Mouse (Mus musculus) layer of hippocampus, adult 11-12 months (tissue): ENCODE measurements at regions not wholly inside any gene's neighbourhood (a gene's known extent, or its start where the extent isn't known, plus 50 kb on each side); places are given as distances from the start of the nearest gene placed in this dataset.

ENCODE experiments used
- DNase-seq: peaks from one replicate; pipeline ENCODE4 v3.0.0; 2022; ENCODE audit warnings: low spot score

GRCm38 (mm10) chr7:70834787-70835461, 468.4 kb upstream of the Nr2f2 start:
- DNase-seq, result no peak

DNA sequence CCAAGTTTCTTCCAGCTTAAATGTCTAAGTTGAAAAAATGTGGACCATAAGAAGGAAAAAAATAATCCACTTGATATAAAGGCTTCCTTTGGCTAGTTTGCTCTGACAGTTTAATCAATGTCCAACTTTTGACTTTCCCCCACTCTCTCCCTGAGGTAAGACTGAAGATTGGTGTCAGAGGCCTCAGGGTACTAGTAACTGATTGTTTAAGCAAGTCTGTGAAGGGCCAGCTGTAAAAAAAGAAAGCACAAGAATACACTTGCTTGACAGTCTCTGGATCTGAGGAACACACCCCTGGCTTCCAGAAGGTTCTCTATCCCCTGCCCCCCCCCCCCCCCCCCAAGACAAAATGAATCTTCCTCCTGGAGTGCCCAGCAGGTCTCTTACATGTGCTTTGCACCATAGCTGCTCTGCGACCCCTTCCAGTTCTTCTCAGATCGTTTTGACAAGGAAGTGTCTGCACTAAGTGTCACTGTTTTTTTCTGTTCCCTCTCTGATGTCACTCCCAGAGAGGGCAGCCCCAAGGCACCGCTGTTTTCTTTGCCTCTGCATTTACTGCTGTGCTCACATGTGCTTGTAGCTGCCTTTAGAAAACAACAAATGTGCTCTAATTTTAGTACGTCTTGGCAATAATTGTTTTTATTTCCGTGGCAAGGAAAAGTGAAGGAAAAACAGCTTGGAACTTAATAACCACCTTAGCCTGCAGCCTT, 462.1 kb upstream of the Nr2f2 start:
- no peak for DNase-seq

- DNase-seq, result no peak
Measured at GRCm38 (mm10) chr7:70826074-70826473, 459.5 kb upstream of the Nr2f2 start.

GRCm38 (mm10) chr7:70823020-70823419, 456.5 kb upstream of the Nr2f2 start:
- no peak for DNase-seq

- peak; percentile 21 for DNase-seq
Measured at GRCm38 (mm10) chr7:70822310-70822821, 455.8 kb upstream of the Nr2f2 start.

GRCm38 (mm10) chr7:70821861-70822260, 455.3 kb upstream of the Nr2f2 start:
- DNase-seq, result no peak

- no peak for DNase-seq
Measured at GRCm38 (mm10) chr7:70817347-70817913, 450.9 kb upstream of the Nr2f2 start.

DNA sequence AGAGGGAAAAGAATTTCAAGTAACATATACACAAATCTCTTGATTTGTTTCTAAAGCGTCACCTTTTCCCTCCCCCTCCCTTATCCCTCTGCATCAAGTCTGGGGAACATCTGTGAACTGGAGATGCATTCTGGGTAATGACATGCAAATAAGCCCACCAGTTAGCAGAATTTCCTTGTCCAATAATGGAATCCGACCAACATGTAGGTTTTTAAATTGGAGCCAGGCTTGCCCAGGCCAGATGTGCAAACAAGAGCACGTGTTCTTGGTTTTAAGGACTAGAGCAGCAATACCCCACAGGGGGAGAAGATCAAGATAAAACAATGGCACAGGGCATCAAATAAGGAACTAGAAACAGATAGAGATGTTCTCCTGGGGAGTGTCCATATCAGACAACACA, 447.9 kb upstream of the Nr2f2 start:
- DNase-seq, result no peak

DNA sequence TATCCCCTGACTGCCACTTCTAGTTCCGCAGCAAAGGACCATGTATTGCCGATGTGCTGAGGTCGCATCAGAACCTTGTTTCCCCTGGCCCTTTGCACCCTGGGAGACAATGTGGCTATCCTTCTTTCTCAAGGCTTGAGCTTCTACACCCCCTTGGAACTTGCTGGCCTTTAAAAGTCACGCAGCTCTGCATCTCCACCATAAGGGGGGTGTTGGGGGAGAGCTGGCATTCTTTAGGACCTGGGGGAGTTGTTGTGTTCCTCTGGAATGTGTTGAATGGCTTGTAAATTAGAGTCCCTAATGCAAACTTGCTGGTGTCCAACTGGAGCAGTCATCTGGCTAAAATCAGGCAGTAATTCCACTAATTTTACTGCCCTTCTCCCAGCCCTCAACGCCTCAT, 446.6 kb upstream of the Nr2f2 start:
- no peak for DNase-seq

GRCm38 (mm10) chr7:70810411-70811090, 444.0 kb upstream of the Nr2f2 start:
- DNase-seq, result no peak

GRCm38 (mm10) chr7:70804281-70804680, 437.7 kb upstream of the Nr2f2 start:
- no peak for DNase-seq

DNA sequence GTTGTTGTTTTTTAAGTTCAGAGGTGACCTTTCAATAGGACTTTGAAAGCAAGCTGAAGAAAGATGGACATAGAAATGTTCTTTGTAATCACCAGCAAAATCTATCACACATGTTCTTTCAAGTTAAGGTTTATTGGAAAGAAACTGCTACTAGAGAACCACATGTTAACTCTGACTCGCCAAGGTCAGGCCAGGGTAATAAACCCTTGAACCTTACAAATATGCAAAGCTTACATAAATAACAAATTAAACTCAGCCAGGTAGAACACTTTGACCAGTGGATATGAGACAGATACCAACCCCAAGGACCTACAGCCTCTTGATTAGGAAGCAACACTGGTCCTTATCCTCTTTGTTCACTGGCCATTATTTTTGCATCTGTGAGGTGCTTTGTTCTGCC, 433.4 kb upstream of the Nr2f2 start:
- DNase-seq, result no peak

- DNase-seq, result no peak
Measured at GRCm38 (mm10) chr7:70799031-70799766, 432.7 kb upstream of the Nr2f2 start.

- no peak for DNase-seq
Measured at GRCm38 (mm10) chr7:70796038-70796760, 429.7 kb upstream of the Nr2f2 start.

DNA sequence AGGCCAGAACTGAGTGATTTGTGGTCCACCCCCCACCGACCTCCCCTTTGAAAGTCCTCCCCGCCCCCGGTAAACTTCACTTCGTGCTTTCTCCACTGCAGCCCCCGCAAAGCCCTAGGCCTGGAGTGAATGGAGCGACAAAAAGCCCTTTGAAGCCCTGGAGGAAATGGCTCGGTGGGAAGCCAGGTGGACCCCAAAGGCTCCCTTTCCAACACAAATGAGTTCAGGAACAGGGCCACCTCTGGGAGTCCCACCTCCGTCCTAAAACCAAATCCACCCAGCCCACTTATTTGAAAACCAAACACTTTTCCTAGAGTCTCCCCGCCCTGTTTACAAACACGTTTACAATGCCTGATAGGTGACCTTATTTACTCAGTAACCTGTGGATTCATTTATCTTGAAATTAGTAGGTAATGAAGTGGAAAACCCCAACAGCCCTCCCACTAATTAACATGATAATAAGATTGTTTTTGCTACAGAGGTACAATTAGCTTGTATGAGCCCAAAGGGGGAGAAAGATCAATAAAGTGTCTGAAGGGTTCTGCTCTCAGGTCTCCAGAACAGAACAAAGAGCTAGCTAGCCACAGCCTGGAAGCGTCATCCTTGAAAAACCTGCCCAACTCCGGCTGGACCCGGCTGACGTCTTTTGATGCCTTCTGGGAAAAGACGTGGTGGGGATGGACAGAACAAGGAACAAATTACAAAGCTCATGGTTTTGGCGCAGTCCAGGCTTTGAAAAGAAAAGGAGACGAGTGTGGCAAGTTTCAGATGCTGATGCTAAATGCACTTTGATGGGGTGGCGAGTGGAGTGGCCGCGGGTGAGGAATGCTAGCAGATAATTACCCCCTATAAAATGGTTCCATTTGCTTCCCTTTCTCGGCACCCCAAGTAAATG, 422.6 kb upstream of the Nr2f2 start:
- DNase-seq, result no peak

- DNase-seq, result no peak
Measured at GRCm38 (mm10) chr7:70787966-70788365, 421.4 kb upstream of the Nr2f2 start.

DNA sequence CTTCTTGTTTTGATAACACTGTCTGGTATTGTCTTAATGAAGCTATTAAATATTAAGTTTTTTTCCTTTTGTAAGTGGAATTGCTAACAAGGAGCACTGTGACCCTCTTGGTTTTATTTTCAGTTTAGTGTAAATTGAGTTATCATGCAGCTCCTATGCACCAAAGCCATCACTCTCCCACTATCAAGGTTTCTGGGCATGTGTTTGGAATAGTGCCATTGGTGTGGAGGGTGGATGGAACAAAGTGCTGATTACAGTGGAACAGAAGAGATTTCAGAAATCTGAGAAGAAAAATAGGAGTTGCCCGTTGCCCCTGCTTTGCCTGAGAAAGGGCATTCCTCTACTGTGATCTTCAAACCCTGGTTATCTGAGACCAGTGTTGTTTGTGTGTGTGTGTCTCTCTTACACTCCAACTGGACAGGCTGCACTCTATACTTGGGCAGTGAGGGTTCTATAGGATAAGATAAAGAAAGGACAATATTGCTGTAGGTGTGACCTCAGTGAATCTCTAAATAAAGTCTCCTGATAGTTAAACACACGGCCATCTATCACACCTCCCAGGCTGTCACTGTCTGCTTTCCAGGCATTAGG, 414.3 kb upstream of the Nr2f2 start:
- DNase-seq, result no peak

- no peak for DNase-seq
Measured at GRCm38 (mm10) chr7:70777763-70778162, 411.2 kb upstream of the Nr2f2 start.

DNA sequence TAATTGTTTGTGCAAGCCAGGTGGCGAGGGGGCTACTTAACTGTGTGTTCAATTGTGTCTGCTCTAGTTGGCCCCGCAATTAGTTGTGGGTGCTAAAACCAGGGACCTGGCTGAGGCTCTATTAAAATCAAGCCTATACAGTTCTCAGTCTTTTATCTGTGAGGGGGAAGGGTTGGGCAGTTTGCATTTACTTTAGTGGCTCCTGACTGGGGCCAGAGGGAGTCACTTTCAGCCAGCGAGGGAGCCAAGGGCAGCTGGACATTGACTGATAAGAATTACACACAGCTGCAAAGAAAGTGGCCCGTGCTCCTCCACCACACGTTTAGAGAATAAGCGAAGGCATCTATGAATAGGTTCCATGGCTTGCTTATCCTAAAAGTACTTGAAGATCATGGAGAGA, 403.1 kb upstream of the Nr2f2 start:
- no peak for DNase-seq

DNA sequence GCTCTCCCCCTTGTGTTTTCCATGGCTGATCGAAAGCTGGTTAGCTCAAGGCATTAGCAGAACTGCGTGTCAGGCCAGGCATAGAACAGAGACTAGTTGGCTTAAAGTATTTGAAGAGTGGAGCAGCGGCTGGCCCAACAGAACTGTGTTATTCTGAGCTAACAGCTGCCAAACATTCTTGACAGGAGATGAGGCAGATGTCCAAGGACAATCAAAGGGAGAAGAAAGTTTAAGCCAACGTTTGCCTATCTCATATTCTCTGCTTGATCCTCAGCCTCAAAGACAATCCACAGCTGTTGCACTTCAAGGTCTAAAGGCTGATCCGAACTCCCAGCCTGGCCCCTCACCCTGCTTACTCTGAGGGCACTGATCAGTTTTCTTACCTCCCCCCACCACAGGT, 401.2 kb upstream of the Nr2f2 start:
- DNase-seq, result no peak
